Mouse (Mus musculus): ENCODE results near the gene Rps13. TPM values are rescaled to one million over a fixed set of nuclear protein-coding genes. Genes with fewer than 3 reads are reported as not detected.
A peak's percentile ranks its signal among the peaks of the same experiment; 100 is the strongest.

Gene Rps13
- polyA plus RNA-seq, 1 experiment from 2014 or later, result 954 TPM

GRCm38 (mm10) chr7:116286173-116286572 lies 47.8 kb downstream of the Rps13 start:
- Histone ChIP-seq H3K27ac (ENCODE audit: low read depth, low read length) (peak overlapping the region; percentile 62; the same call in 1 of the 2 replicates), H3K9me3 (ENCODE audit: control insufficient read depth, low read length) (no peaks in the 10 kb centered on the region), H3K4me2 (replicated peaks; ENCODE audit: low read depth, low read length) (no peak overlapping the region), H3K27me3 (ENCODE audit: control insufficient read depth, insufficient read depth, low read length) (no peaks in the 10 kb centered on the region), H3K4me3 (ENCODE audit: low read length) (no peak overlapping the region), H3K36me3 (ENCODE audit: control insufficient read depth, insufficient read depth, low read length) (no peaks in the 10 kb centered on the region), H3K4me1 (ENCODE audit: control insufficient read depth, insufficient read depth, low read length) (peaks cover 25% of the 10 kb centered on the region; the same call in 1 of the 2 replicates), H3K9ac (ENCODE audit: low read depth, low read length) (no peak overlapping the region)
- WGBS, result 45% methylated on average over 12 of the region's 12 CpGs
- peak; percentile 25; the same call in 1 of the 2 replicates for ATAC-seq (ENCODE audit: low FRiP score, low TSS enrichment)

GRCm38 (mm10) chr7:116285216-116285615 lies 48.8 kb downstream of the Rps13 start:
- 66% methylated on average over 1 of the region's 1 CpGs for WGBS
- H3K27ac ChIP-seq (ENCODE audit: low read depth, low read length), result no peak overlapping the region
- H3K4me2 ChIP-seq (replicated peaks; ENCODE audit: low read depth, low read length), result no peak overlapping the region
- no peaks in the 10 kb centered on the region for H3K27me3 ChIP-seq (ENCODE audit: control insufficient read depth, insufficient read depth, low read length)
- H3K4me3 ChIP-seq (ENCODE audit: low read length), result no peak overlapping the region
- H3K4me1 ChIP-seq (ENCODE audit: control insufficient read depth, insufficient read depth, low read length), result peaks cover 31% of the 10 kb centered on the region; the same call in 1 of the 2 replicates
- no peak for ATAC-seq (ENCODE audit: low FRiP score, low TSS enrichment)
- H3K9me3 ChIP-seq (ENCODE audit: control insufficient read depth, low read length), result no peaks in the 10 kb centered on the region
- H3K9ac ChIP-seq (ENCODE audit: low read depth, low read length), result no peak overlapping the region
- no peaks in the 10 kb centered on the region for H3K36me3 ChIP-seq (ENCODE audit: control insufficient read depth, insufficient read depth, low read length)

GRCm38 (mm10) chr7:116282755-116283154 lies 51.2 kb downstream of the Rps13 start:
- peaks cover 29% of the 10 kb centered on the region; the same call in 1 of the 2 replicates for H3K4me1 ChIP-seq (ENCODE audit: control insufficient read depth, insufficient read depth, low read length)
- no peak overlapping the region; the same call in 1 of the 2 replicates for H3K4me2 ChIP-seq (replicated peaks; ENCODE audit: low read depth, low read length)
- 34% methylated on average over 11 of the region's 11 CpGs for WGBS

More at GRCm38 (mm10) chr7:116282755-116283154, 51.2 kb downstream of the Rps13 start:
- no peak for ATAC-seq (ENCODE audit: low FRiP score, low TSS enrichment)
- H3K4me3 ChIP-seq (ENCODE audit: low read length), result no peak overlapping the region
- no peak overlapping the region for H3K27ac ChIP-seq (ENCODE audit: low read depth, low read length)
- no peaks in the 10 kb centered on the region for H3K36me3 ChIP-seq (ENCODE audit: control insufficient read depth, insufficient read depth, low read length)
- H3K27me3 ChIP-seq (ENCODE audit: control insufficient read depth, insufficient read depth, low read length), result no peaks in the 10 kb centered on the region
- H3K9me3 ChIP-seq (ENCODE audit: control insufficient read depth, low read length), result no peaks in the 10 kb centered on the region
- H3K9ac ChIP-seq (ENCODE audit: low read depth, low read length), result no peak overlapping the region

Other genes with a start within 250 kb of the Rps13 start
- 0.50 and 1.3 TPM in 2 replicates for gene Gm4353, start 249.6 kb downstream of the Rps13 start, polyA plus RNA-seq (2014; fragmentation: Nextera tagmentation; extraction: Ambion mirVana)
- 7.2 and 8.0 TPM in 2 replicates for gene Plekha7, start 25.8 kb downstream of the Rps13 start, polyA plus RNA-seq (2014; fragmentation: Nextera tagmentation; extraction: Ambion mirVana)
- 31.6 and 39.7 TPM in 2 replicates for gene Pik3c2a, start 109.3 kb upstream of the Rps13 start, polyA plus RNA-seq (2014; fragmentation: Nextera tagmentation; extraction: Ambion mirVana)
- 17.5 and 19.2 TPM in 2 replicates for gene Nucb2, start 170.2 kb upstream of the Rps13 start, polyA plus RNA-seq (2014; fragmentation: Nextera tagmentation; extraction: Ambion mirVana)

Data from kidney, embryonic 14.5 days (tissue).